Mouse (Mus musculus) left cerebral cortex, postnatal 14 days (tissue): Measurements from ENCODE around the gene Havcr2. TPM values are rescaled to one million over a fixed set of nuclear protein-coding genes. Genes with fewer than 3 reads are reported as not detected.
"Not testable (repeated sequence)": the region's sequence is repeated elsewhere in the genome, so short reads cannot be mapped to it uniquely, and the experiment has no call there.

Experiments
- DNase-seq, 2 experiments: peaks; one replicate each; pipeline ENCODE4 v3.0.0; 2021 to 2022; ENCODE audit warnings: low spot score in 2 of 2, mixed read lengths in 1 of 2
- intact Hi-C: fragments of 180-260 bp; cut with DNase I; formaldehyde crosslinking; loops from one replicate; pipeline ENCODE4 v1.15.1; 2025
- total RNA-seq, 2 experiments: library from RNA; stranded (reverse); gene quantifications; 2 replicates each; pipeline ENCODE4 v1.2.3; 2021

The Havcr2 gene
- total RNA-seq, 2 experiments from 2014 or later = 1.1 to 1.7 TPM

GRCm38 (mm10) chr11:46447644-46448484, 6.9 kb upstream of the Havcr2 start:
- intact Hi-C loops = no loop called here
- no peak for DNase-seq

- DNase-seq = no peak
- intact Hi-C loops = no loop called here
Measured at GRCm38 (mm10) chr11:46449461-46450080, 5.2 kb upstream of the Havcr2 start.

DNA sequence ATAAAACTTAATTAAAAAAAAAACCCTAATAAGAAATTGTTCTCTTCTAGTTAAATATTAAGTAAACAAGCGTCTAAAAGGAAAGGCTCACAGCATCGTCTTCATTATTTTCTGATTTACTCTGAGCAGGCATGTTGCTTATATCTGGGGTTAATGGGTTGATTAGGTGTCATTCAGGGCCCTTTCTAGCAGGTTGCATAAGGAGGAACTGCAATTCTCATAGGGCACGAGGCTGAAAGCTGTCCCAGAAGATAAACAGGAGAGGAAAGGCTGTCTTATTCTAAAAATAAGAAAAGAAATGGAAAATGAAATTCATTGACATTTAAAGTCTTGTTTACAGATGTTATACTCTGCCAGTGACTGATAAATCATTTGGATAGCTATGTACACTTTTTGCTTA, 5.2 kb downstream of the Havcr2 start:
- no peak for DNase-seq
- intact Hi-C loops = no loop called here

- no peak for DNase-seq
- intact Hi-C loops = no loop called here
Measured at GRCm38 (mm10) chr11:46461362-46461761, 6.6 kb downstream of the Havcr2 start.

GRCm38 (mm10) chr11:46461931-46462330, 7.2 kb downstream of the Havcr2 start:
- intact Hi-C loops = no loop called here
- no peak for DNase-seq

GRCm38 (mm10) chr11:46466878-46467277, 12.1 kb downstream of the Havcr2 start:
- intact Hi-C loops = no loop called here
- no peak for DNase-seq

DNA sequence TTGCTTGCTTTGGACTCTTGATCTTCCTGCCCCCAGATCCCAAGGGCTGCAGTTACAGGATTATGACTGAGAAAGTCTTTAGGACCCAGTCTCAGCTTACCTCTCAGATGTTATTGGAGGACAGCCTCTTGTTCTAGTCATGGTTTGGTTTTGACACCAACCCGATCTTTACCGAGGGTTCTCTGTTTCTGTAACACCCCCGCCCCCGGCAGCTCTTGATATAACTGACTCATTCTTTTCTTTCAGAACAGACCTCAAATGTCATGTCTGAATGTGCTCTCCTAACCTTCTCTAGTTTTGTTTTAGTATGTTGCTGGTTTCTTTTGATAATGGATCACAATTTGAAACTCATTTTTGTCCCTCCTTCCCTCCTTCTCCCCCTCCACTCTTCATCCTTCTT, 19.5 kb downstream of the Havcr2 start:
- no peak for DNase-seq
- intact Hi-C loops = no loop called here

DNA sequence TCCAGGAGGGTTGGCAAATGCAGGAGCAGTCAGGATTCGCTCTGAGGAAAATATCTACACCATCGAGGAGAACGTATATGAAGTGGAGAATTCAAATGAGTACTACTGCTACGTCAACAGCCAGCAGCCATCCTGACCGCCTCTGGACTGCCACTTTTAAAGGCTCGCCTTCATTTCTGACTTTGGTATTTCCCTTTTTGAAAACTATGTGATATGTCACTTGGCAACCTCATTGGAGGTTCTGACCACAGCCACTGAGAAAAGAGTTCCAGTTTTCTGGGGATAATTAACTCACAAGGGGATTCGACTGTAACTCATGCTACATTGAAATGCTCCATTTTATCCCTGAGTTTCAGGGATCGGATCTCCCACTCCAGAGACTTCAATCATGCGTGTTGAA, 24.6 kb downstream of the Havcr2 start:
- intact Hi-C loops = no loop called here
- no peak for DNase-seq

DNA sequence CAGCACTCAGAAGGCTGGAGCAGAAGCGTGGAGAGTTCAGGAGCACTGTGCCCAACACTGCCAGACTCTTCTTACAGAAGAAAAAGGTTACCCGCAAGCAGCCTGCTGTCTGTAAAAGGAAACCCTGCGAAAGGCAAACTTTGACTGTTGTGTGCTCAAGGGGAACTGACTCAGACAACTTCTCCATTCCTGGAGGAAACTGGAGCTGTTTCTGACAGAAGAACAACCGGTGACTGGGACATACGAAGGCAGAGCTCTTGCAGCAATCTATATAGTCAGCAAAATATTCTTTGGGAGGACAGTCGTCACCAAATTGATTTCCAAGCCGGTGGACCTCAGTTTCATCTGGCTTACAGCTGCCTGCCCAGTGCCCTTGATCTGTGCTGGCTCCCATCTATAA, 25.8 kb downstream of the Havcr2 start:
- intact Hi-C loops = no loop called here
- peak; percentile 9 to 19 for DNase-seq

DNA sequence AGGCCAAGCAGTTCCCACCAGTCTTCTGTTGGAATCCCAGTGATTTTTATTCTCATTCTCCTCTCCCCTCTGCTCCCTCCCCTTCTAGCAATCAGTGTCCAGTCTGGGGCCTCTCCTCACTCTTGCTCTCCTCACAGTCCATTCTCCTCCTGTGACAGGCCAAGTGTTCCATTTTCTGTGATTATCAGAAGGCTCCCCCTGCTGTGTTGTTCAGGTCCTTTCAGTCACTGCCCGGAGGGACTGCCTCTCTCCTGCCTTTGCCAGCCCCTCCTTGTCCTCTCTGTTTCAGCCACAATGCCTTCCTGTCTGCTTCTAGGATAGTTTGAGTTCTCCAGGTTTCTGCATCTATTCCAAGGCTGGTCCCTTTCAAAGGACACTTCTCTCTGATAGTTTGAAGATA, 33.5 kb downstream of the Havcr2 start:
- intact Hi-C loops = no loop called here
- peak in 1 of 2 experiments; percentile 7 for DNase-seq

GRCm38 (mm10) chr11:46488650-46489049, 33.9 kb downstream of the Havcr2 start:
- peak in 1 of 2 experiments; percentile 9 for DNase-seq

DNA sequence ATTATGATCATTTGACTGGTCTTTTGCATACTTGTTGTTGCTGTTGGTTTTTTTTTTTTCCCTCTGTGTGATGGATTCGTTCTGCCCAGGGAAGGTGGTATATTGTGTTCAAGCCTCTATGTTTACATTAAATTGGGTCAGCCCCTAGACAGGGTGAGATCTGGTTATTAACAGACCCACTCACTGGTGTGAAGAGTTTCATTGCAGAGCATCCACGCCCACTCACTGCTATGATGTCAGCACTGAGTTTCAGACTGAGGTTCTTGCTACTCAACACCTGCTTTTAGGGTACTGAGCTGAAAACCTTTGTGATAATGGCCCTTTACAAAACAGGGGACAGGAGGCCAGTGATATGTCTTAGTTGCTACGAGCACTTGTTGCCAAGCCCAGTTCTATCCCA, 52.4 kb downstream of the Havcr2 start:
- no peak for DNase-seq
- intact Hi-C loops = no loop called here

More at GRCm38 (mm10) chr11:46488650-46489049, 33.9 kb downstream of the Havcr2 start:
- intact Hi-C loops = no loop called here

DNA sequence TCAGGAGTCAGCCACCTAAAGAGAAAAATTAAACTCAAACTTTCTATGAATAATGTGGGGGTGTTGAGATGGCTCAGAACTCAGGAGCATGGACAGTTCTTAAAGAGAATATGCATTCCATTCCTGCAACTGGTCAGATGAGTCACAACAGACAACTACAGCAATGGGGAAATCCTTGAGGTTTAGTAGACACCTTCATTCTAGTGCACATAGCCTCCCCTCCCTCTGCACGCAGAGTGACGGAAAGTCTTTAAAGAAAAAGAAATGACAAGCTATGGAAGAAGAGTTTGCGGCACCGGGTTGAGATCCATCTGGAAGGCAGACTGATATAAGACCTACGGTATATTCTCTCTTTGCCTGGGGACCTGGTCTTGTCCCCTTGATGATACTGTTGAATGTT, 55.2 kb downstream of the Havcr2 start:
- DNase-seq = no peak
- intact Hi-C loops = no loop called here

DNA sequence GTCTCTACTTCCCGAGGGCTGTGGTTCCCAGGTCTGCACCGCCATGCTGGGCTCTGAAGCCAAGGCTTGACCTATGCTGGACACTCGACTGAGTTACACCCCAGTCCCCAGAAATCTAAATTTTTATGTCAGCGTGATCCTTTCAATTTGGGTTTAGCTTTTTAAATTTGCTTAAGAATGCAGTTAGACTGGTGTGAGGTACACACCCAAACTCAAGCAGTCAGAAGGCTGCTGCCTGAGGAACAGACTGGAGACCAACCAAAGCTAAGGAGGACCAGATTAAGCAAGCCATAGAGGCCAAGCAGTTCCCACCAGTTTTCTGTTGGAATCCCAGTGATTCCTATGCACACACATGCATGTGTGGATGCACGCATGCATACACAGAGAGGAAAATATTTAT, 66.6 kb downstream of the Havcr2 start:
- intact Hi-C loops, DNase-seq: not testable (repeated sequence)

GRCm38 (mm10) chr11:46522719-46523118, 68.0 kb downstream of the Havcr2 start:
- peak in 1 of 2 experiments; percentile 3 for DNase-seq
- intact Hi-C loops = no loop called here

GRCm38 (mm10) chr11:46523912-46524311, 69.2 kb downstream of the Havcr2 start, which contains the start of gene Gm12169:
TSS of gene Gm12169 (plus strand) at chr11:46524212.
- intact Hi-C loops = no loop called here
- DNase-seq = no peak

DNA sequence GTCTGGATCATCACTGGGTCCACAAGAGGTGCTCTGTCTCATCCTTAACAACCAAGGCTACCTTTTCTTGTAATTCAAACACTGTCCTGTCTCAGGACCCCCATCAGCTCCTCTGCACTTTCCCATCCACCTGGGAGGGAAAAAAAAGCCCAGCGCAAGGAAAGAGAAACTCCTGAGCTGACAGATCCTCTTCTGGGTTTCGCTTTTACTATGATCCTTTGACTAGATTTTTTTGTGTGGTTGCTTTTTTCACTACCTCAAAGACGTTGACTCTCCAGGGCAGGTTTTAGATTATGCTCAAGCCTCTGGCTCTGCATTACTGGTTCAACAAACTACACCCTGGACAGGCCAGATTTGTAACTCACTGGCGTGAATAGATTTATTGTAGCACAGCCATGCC, 75.4 kb downstream of the Havcr2 start:
- intact Hi-C loops = no loop called here
- DNase-seq = no peak
